11 mouse cellular contexts compared by ENCODE assay signal in genomic region chr1:76676836-76677235, GRCm38 (mm10).
"Had no signal": no experiment of that assay in that cellular context is flagged by ENCODE, and none has a peak within 500 bp of the region (broad histone marks: within the 10 kb centered on the region; RNA-seq: fewer than 3 reads in every experiment).

No protein-coding gene starts in this region.

- H3K9ac ChIP-seq: liver, embryonic 15.5 days; midbrain, embryonic 13.5 days had no signal

- ATAC-seq: lung, postnatal 0 days; midbrain, embryonic 13.5 days had no signal

- H3K36me3 ChIP-seq: limb, embryonic 10.5 days; liver, embryonic 15.5 days; midbrain, embryonic 13.5 days had no signal

- DNase-seq: kidney, postnatal 10 days; lung, adult 2 months; lung, postnatal 36 days; right cerebral cortex, postnatal 14 days; thymus, postnatal 25 days had no signal

- H3K4me2 ChIP-seq: liver, embryonic 11.5 days; liver, embryonic 15.5 days; midbrain, embryonic 13.5 days had no signal

- H3K4me3 ChIP-seq: left cerebral cortex, adult 2 months; limb, embryonic 10.5 days; liver, embryonic 15.5 days; midbrain, embryonic 13.5 days had no signal

- H3K27ac ChIP-seq: left cerebral cortex, adult 2 months; limb, embryonic 10.5 days; liver, embryonic 15.5 days; midbrain, embryonic 13.5 days had no signal

- H3K9me3 ChIP-seq: limb, embryonic 10.5 days; liver, embryonic 15.5 days; midbrain, embryonic 13.5 days had no signal

- H3K4me1 ChIP-seq: limb, embryonic 10.5 days; liver, embryonic 15.5 days; midbrain, embryonic 13.5 days had no signal

- H3K27me3 ChIP-seq: liver, embryonic 15.5 days; midbrain, embryonic 13.5 days had no signal
